Mouse (Mus musculus) lung, postnatal 0 days (tissue): ENCODE results near the gene Padi2.

Experiments
- CTCF ChIP-seq: IDR thresholded peaks from 2 replicates; pipeline ENCODE4 v1.5.1; 2016; ENCODE audit warnings: antibody characterized with exemption, mild to moderate bottlenecking
- EP300 ChIP-seq: IDR thresholded peaks from 2 replicates; pipeline ENCODE4 v1.6.1; 2016; ENCODE audit warnings: antibody characterized with exemption, mild to moderate bottlenecking, control low read depth

- TF ChIP-seq CTCF, result no peak
- no peak for TF ChIP-seq EP300
These were observed 77.3 kb downstream of the Padi2 start for GRCm38 (mm10) chr4:140983442-140983841.
